Mouse (Mus musculus): Measurements from ENCODE around the gene Duxf3. TPM values are rescaled to one million over a fixed set of nuclear protein-coding genes. Genes with fewer than 3 reads are reported as not detected.
A peak's percentile ranks its signal among the peaks of the same experiment; 100 is the strongest.
"Not testable (repeated sequence)": the region's sequence is repeated elsewhere in the genome, so short reads cannot be mapped to it uniquely, and the experiment has no call there.

Gene Duxf3
- polyA plus RNA-seq, 1 experiment = not detected

- DNase-seq = peak; percentile 67
Measured at GRCm38 (mm10) chr10:58223972-58224805, 8.3 kb downstream of the Duxf3 start.

GRCm38 (mm10) chr10:58223161-58223560 is 9.3 kb downstream of the Duxf3 start:
- not testable (repeated sequence) for H3K36me3 ChIP-seq (ENCODE audit: control insufficient read depth, insufficient read depth, low read length); H3K4me3 ChIP-seq (ENCODE audit: insufficient read depth, low read depth, low read length); H3K27ac ChIP-seq (ENCODE audit: insufficient read depth, low read depth, low read length); DNase-seq; H3K27me3 ChIP-seq (replicated peaks; ENCODE audit: control insufficient read depth, insufficient read depth, low read length); H3K4me1 ChIP-seq (ENCODE audit: control insufficient read depth, insufficient read depth, low read length)
- 83% methylated on average over 4 of the region's 6 CpGs for WGBS

More at GRCm38 (mm10) chr10:58223972-58224805, 8.3 kb downstream of the Duxf3 start:
- H3K4me3 ChIP-seq (ENCODE audit: insufficient read depth, low read depth, low read length); H3K36me3 ChIP-seq (ENCODE audit: control insufficient read depth, insufficient read depth, low read length); H3K27me3 ChIP-seq (replicated peaks; ENCODE audit: control insufficient read depth, insufficient read depth, low read length); H3K27ac ChIP-seq (ENCODE audit: insufficient read depth, low read depth, low read length); H3K4me1 ChIP-seq (ENCODE audit: control insufficient read depth, insufficient read depth, low read length): not testable (repeated sequence)
- WGBS = 86% methylated on average over 31 of the region's 31 CpGs

GRCm38 (mm10) chr10:58221571-58221970 is 10.9 kb downstream of the Duxf3 start:
- not testable (repeated sequence) for H3K27ac ChIP-seq (ENCODE audit: insufficient read depth, low read depth, low read length); H3K4me1 ChIP-seq (ENCODE audit: control insufficient read depth, insufficient read depth, low read length); H3K27me3 ChIP-seq (replicated peaks; ENCODE audit: control insufficient read depth, insufficient read depth, low read length); H3K36me3 ChIP-seq (ENCODE audit: control insufficient read depth, insufficient read depth, low read length); H3K4me3 ChIP-seq (ENCODE audit: insufficient read depth, low read depth, low read length)
- DNase-seq = peak; percentile 64
- WGBS = 94% methylated on average over 2 of the region's 2 CpGs

- WGBS = 78% methylated on average over 6 of the region's 6 CpGs
- no peak overlapping the region for H3K4me3 ChIP-seq (ENCODE audit: insufficient read depth, low read depth, low read length)
- no peak overlapping the region for H3K27ac ChIP-seq (ENCODE audit: insufficient read depth, low read depth, low read length)
- DNase-seq = no peak
- no peaks in the 10 kb centered on the region for H3K27me3 ChIP-seq (replicated peaks; ENCODE audit: control insufficient read depth, insufficient read depth, low read length)
- no peaks in the 10 kb centered on the region for H3K36me3 ChIP-seq (ENCODE audit: control insufficient read depth, insufficient read depth, low read length)
- no peaks in the 10 kb centered on the region for H3K4me1 ChIP-seq (ENCODE audit: control insufficient read depth, insufficient read depth, low read length)
- TF ChIP-seq CTCF (conservative IDR thresholded peaks at IDR 0.05; ENCODE audit: insufficient read depth, insufficient read length, low read depth, low read length) = no peak
- TF ChIP-seq POLR2A (IDR thresholded peaks at IDR 0.05; ENCODE audit: low read depth, low read length) = no peak
Measured at GRCm38 (mm10) chr10:58220726-58221125, 11.7 kb downstream of the Duxf3 start.

GRCm38 (mm10) chr10:58217366-58217765 is 15.1 kb downstream of the Duxf3 start:
- no peaks in the 10 kb centered on the region for H3K4me1 ChIP-seq (ENCODE audit: control insufficient read depth, insufficient read depth, low read length)
- no peak for TF ChIP-seq CTCF (conservative IDR thresholded peaks at IDR 0.05; ENCODE audit: insufficient read depth, insufficient read length, low read depth, low read length)
- TF ChIP-seq POLR2A (IDR thresholded peaks at IDR 0.05; ENCODE audit: low read depth, low read length) = no peak
- H3K27me3 ChIP-seq (replicated peaks; ENCODE audit: control insufficient read depth, insufficient read depth, low read length) = no peaks in the 10 kb centered on the region
- WGBS = 84% methylated on average over 3 of the region's 3 CpGs
- DNase-seq = peak; percentile 29
- H3K36me3 ChIP-seq (ENCODE audit: control insufficient read depth, insufficient read depth, low read length) = no peaks in the 10 kb centered on the region
- no peak overlapping the region for H3K27ac ChIP-seq (ENCODE audit: insufficient read depth, low read depth, low read length)
- H3K4me3 ChIP-seq (ENCODE audit: insufficient read depth, low read depth, low read length) = no peak overlapping the region

- Histone ChIP-seq H3K4me3 (ENCODE audit: insufficient read depth, low read depth, low read length) (no peak overlapping the region), H3K27ac (ENCODE audit: insufficient read depth, low read depth, low read length) (no peak overlapping the region), H3K36me3 (ENCODE audit: control insufficient read depth, insufficient read depth, low read length) (no peaks in the 10 kb centered on the region), H3K27me3 (replicated peaks; ENCODE audit: control insufficient read depth, insufficient read depth, low read length) (no peaks in the 10 kb centered on the region), H3K4me1 (ENCODE audit: control insufficient read depth, insufficient read depth, low read length) (no peaks in the 10 kb centered on the region)
- WGBS = 87% methylated on average over 1 of the region's 1 CpGs
- no peak for TF ChIP-seq POLR2A (IDR thresholded peaks at IDR 0.05; ENCODE audit: low read depth, low read length)
- TF ChIP-seq CTCF (conservative IDR thresholded peaks at IDR 0.05; ENCODE audit: insufficient read depth, insufficient read length, low read depth, low read length) = no peak
- no peak for DNase-seq
Measured at GRCm38 (mm10) chr10:58215353-58215752, 17.1 kb downstream of the Duxf3 start.

- Histone ChIP-seq H3K36me3 (ENCODE audit: control insufficient read depth, insufficient read depth, low read length) (no peaks in the 10 kb centered on the region), H3K4me3 (ENCODE audit: insufficient read depth, low read depth, low read length) (no peak overlapping the region), H3K27ac (ENCODE audit: insufficient read depth, low read depth, low read length) (no peak overlapping the region), H3K4me1 (ENCODE audit: control insufficient read depth, insufficient read depth, low read length) (no peaks in the 10 kb centered on the region), H3K27me3 (replicated peaks; ENCODE audit: control insufficient read depth, insufficient read depth, low read length) (no peaks in the 10 kb centered on the region)
- TF ChIP-seq POLR2A (IDR thresholded peaks at IDR 0.05; ENCODE audit: low read depth, low read length) (no peak), CTCF (conservative IDR thresholded peaks at IDR 0.05; ENCODE audit: insufficient read depth, insufficient read length, low read depth, low read length) (no peak)
- WGBS = 84% methylated on average over 5 of the region's 5 CpGs
- DNase-seq = peak; percentile 25
Measured at GRCm38 (mm10) chr10:58214934-58215333, 17.5 kb downstream of the Duxf3 start.

GRCm38 (mm10) chr10:58214497-58214896 is 18.0 kb downstream of the Duxf3 start:
- no peak for TF ChIP-seq POLR2A (IDR thresholded peaks at IDR 0.05; ENCODE audit: low read depth, low read length)
- H3K4me1 ChIP-seq (ENCODE audit: control insufficient read depth, insufficient read depth, low read length) = no peaks in the 10 kb centered on the region
- no peaks in the 10 kb centered on the region for H3K36me3 ChIP-seq (ENCODE audit: control insufficient read depth, insufficient read depth, low read length)
- H3K4me3 ChIP-seq (ENCODE audit: insufficient read depth, low read depth, low read length) = no peak overlapping the region
- no peak for DNase-seq
- H3K27me3 ChIP-seq (replicated peaks; ENCODE audit: control insufficient read depth, insufficient read depth, low read length) = no peaks in the 10 kb centered on the region
- H3K27ac ChIP-seq (ENCODE audit: insufficient read depth, low read depth, low read length) = no peak overlapping the region

Data from kidney, adult 2 months (tissue).